Mouse (Mus musculus) bone marrow, adult 2 months (tissue): ENCODE results near the gene Olfr1432. TPM values are rescaled to one million over a fixed set of nuclear protein-coding genes. Genes with fewer than 3 reads are reported as not detected.
"Not testable (repeated sequence)": the region's sequence is repeated elsewhere in the genome, so short reads cannot be mapped to it uniquely, and the experiment has no call there.

Source experiments
- H3K27ac ChIP-seq: fragments of 200-500 bp; 2 replicates; pipeline ENCODE4 v1.5.1; 2012; ENCODE audit warnings: low read depth, mild to moderate bottlenecking, control low read depth, inconsistent platforms, low read length; ENCODE audit not compliant: control insufficient read depth, poor library complexity, insufficient read depth
- H3K4me1 ChIP-seq: fragments of 200-500 bp; 2 replicates; pipeline ENCODE4 v1.6.1; 2011; ENCODE audit warnings: low read length; ENCODE audit not compliant: control insufficient read depth, insufficient read depth
- H3K4me3 ChIP-seq: fragments of 200-500 bp; replicated peaks from 2 replicates; pipeline ENCODE3; 2011; ENCODE audit warnings: mild to moderate bottlenecking, low read depth, low read length, control low read depth; ENCODE audit not compliant: control insufficient read depth
- CTCF ChIP-seq: fragments of 200-500 bp; IDR thresholded peaks from 2 replicates; pipeline ENCODE4 v1.5.1; 2011; ENCODE audit warnings: low read length, control low read depth; ENCODE audit not compliant: control insufficient read depth, insufficient read depth
- POLR2A ChIP-seq: fragments of 200-500 bp; IDR thresholded peaks from 2 replicates; pipeline ENCODE4 v1.6.1; 2011; ENCODE audit warnings: low read depth, mild to moderate bottlenecking, control low read depth, low read length, borderline replicate concordance; ENCODE audit not compliant: control insufficient read depth
- WGBS: fragments of 180-500 bp; shearing (Covaris S2); methylation state at CpG from one replicate; pipeline ENCODE4 v1.1.7; 2018; 5-methylcytosine and 5-hydroxymethylcytosine counted together
- polyA plus RNA-seq: library from polyadenylated mRNA; stranded (reverse); fragments of >200 nt; gene quantifications from 2 replicates; pipeline ENCODE4 v1.2.4, GENCODE M21; 2011; ENCODE audit warnings: low replicate concordance; ENCODE audit not compliant: missing spikeins, insufficient read depth, insufficient read length

The Olfr1432 gene
- not detected in 2 replicates for polyA plus RNA-seq

DNA sequence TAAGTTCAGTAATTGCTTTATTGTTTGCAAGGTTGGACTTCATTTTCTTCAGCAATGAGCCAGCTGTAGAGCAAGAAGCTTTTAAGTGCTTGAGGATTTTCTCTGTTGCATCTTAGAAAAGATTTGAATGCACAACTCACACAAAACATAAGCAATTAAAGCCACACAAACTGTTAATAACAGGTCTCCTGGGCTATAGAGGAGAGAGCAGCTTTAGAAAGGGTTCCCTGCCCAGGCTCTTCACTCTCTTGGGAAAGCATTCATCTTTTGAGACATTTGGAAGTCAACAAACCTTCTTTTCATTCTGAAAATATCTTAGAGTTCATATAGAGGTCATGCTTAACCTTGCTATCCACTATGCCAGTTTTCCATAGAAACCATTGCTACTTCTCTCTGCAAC, at the start of gene Olfr1432:
Gene Olfr1432, minus strand, starts transcription at position 101 of the 400 bp plus-strand sequence.
- H3K27ac ChIP-seq, H3K4me1 ChIP-seq, H3K4me3 ChIP-seq: not testable (repeated sequence)

- TF ChIP-seq CTCF (no peak), POLR2A (no peak)
- no peak within 1 kb of the TSS for H3K27ac ChIP-seq
- H3K4me3 ChIP-seq: no peak within 1 kb of the TSS
- 53% methylated on average over 2 of the region's 2 CpGs for WGBS
- no peaks in the 10 kb centered on the region for H3K4me1 ChIP-seq
Measured at GRCm38 (mm10) chr19:12279554-12279953, 47.2 kb upstream of the Olfr1432 start, which contains the start of gene Olfr1434. Gene Olfr1434 (plus strand): TSS chr19:12279854.

DNA sequence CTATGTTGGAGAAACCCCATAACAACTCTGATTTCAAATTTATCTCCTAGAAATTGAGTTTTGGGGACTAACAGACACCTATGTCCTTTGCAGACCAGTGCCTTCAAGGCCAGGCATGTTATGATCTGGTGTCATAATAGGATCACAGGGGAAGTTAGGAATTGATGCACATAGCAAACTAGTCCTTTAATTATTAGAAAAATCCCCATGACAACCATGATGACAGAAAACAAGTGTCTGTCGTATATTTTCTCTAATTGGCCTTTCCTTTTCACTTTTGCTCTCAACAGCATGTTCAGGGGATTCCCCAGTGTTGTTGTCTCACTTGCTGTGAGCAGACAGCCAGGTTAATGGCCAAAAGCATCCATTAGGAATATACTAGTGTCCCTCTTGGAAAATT, 28.3 kb upstream of the Olfr1432 start, which contains the start of gene Olfr235:
Gene Olfr235, plus strand, starts transcription at position 301 of the 400 bp plus-strand sequence.
- Histone ChIP-seq H3K4me1 (no peaks in the 10 kb centered on the region), H3K4me3 (no peak within 1 kb of the TSS), H3K27ac (no peak within 1 kb of the TSS)
- TF ChIP-seq POLR2A (no peak), CTCF (no peak)
- WGBS: 46% methylated on average over 1 of the region's 1 CpGs

- Histone ChIP-seq H3K4me1 (no peaks in the 10 kb centered on the region), H3K4me3 (no peak within 1 kb of the TSS), H3K27ac (no peak within 1 kb of the TSS)
- TF ChIP-seq CTCF: no peak
- 68% methylated on average over 1 of the region's 1 CpGs for WGBS
Measured at GRCm38 (mm10) chr19:12241559-12241958, 9.2 kb upstream of the Olfr1432 start, which contains the start of gene Olfr262. Gene Olfr262 (minus strand): TSS chr19:12241659.

DNA sequence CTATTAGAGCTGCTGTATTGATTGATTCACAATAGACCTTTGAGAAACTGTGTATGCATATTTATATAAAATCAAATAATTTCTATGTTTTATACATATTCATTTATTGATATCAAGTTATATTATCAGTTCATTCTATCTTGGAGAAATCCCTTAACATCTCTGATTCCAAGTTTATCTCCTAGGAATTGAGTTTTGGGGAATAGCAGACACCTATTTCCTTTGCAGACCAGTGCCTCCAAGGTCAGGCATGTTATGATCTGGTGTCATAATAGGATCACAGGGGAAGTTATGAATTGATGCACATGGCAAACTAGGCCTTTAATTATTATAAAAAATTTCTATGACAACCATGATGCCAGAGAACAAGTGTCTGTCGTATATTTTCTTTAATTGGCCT, 32.1 kb downstream of the Olfr1432 start, which contains the start of gene Olfr1431:
Gene Olfr1431, plus strand, starts transcription at position 301 of the 400 bp plus-strand sequence.
- H3K4me3 ChIP-seq: no peak within 1 kb of the TSS
- H3K4me1 ChIP-seq: no peaks in the 10 kb centered on the region
- H3K27ac ChIP-seq: no peak within 1 kb of the TSS
- TF ChIP-seq CTCF: no peak
- TF ChIP-seq POLR2A: no peak
- 63% methylated on average over 1 of the region's 1 CpGs for WGBS

DNA sequence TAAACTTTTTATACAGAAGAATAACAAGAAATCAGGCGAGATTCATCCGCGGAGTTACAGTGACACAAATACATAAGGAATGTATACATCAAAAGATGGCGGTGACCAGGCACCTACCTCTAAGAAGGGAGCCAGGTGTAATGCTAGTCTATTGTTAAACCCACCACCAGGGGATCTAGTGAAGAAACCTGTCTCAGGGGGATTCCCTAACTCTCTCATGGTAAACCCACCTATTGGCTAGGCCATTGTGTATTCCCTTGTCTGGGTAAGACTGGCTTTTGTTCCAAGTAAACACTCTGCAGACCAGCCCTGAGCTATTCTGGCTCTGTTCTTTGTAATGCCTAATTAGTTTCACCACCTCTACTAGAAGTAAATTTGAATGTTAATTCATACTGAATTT, 33.3 kb downstream of the Olfr1432 start:
- H3K4me1 ChIP-seq, H3K27ac ChIP-seq, H3K4me3 ChIP-seq: not testable (repeated sequence)
- 84% methylated on average over 4 of the region's 4 CpGs for WGBS

Other genes starting within 250 kb of the Olfr1432 start
- gene Olfr1423, start 191.3 kb downstream of the Olfr1432 start, polyA plus RNA-seq: not detected in 2 replicates
- not detected in 2 replicates for gene Olfr1424, start 169.9 kb downstream of the Olfr1432 start, polyA plus RNA-seq
- gene Olfr1425, start 154.9 kb downstream of the Olfr1432 start, polyA plus RNA-seq: not detected in 2 replicates
- gene Olfr1426, start 140.6 kb downstream of the Olfr1432 start, polyA plus RNA-seq: not detected in 2 replicates
- gene Olfr1427, start 129.3 kb downstream of the Olfr1432 start, polyA plus RNA-seq: not detected in 2 replicates
- gene Olfr1428, start 116.7 kb downstream of the Olfr1432 start, polyA plus RNA-seq: not detected in 2 replicates
- gene Olfr76, start 109.4 kb downstream of the Olfr1432 start, polyA plus RNA-seq: not detected in 2 replicates
- gene Olfr1555-ps1, start 62.5 kb downstream of the Olfr1432 start, polyA plus RNA-seq: not detected in 2 replicates
- not detected in 2 replicates for gene Olfr1431, start 32.0 kb downstream of the Olfr1432 start, polyA plus RNA-seq
- gene Olfr262, start 9.1 kb upstream of the Olfr1432 start, polyA plus RNA-seq: not detected in 2 replicates
- not detected in 2 replicates for gene Olfr235, start 28.4 kb upstream of the Olfr1432 start, polyA plus RNA-seq
- gene Olfr1434, start 47.3 kb upstream of the Olfr1432 start, polyA plus RNA-seq: not detected in 2 replicates
- not detected in 2 replicates for gene Olfr1436, start 66.5 kb upstream of the Olfr1432 start, polyA plus RNA-seq
- not detected in 2 replicates for gene Olfr1437, start 92.5 kb upstream of the Olfr1432 start, polyA plus RNA-seq
- gene Olfr1438-ps1, start 103.3 kb upstream of the Olfr1432 start, polyA plus RNA-seq: not detected in 2 replicates
- gene Olfr1440, start 154.7 kb upstream of the Olfr1432 start, polyA plus RNA-seq: 0.70 and 1.5 TPM in 2 replicates
- gene Olfr1441, start 184.8 kb upstream of the Olfr1432 start, polyA plus RNA-seq: not detected in 2 replicates
- gene Pfpl, start 195.3 kb upstream of the Olfr1432 start, polyA plus RNA-seq: not detected in 2 replicates
- gene Mpeg1, start 228.2 kb upstream of the Olfr1432 start, polyA plus RNA-seq: 20.5 and 54.7 TPM in 2 replicates